Mouse (Mus musculus): ENCODE results near the gene Olfr576. TPM values are rescaled to one million over a fixed set of nuclear protein-coding genes. Genes with fewer than 3 reads are reported as not detected.
A peak's percentile ranks its signal among the peaks of the same experiment; 100 is the strongest.

Gene Olfr576
- polyA plus RNA-seq, 1 experiment = not detected

GRCm38 (mm10) chr7:102948167-102948566 lies 14.3 kb upstream of the Olfr576 start, which contains the start of gene Olfr574:
TSS of gene Olfr574 (plus strand) at chr7:102948467.
- Histone ChIP-seq H3K4me1 (ENCODE audit: control insufficient read depth) (no peaks in the 10 kb centered on the region), H3K36me3 (ENCODE audit: control insufficient read depth) (no peaks in the 10 kb centered on the region), H3K27me3 (ENCODE audit: control insufficient read depth) (no peaks in the 10 kb centered on the region), H3K9me3 (ENCODE audit: control insufficient read depth, low read length) (no peaks in the 10 kb centered on the region), H3K4me3 (replicated peaks) (no peak within 1 kb of the TSS)
- TF ChIP-seq TAL1 (IDR thresholded peaks at IDR 0.05; ENCODE audit: low read length) (no peak), GATA1 (IDR thresholded peaks at IDR 0.05; ENCODE audit: low read length) (no peak)

- Histone ChIP-seq H3K36me3 (ENCODE audit: control insufficient read depth) (no peaks in the 10 kb centered on the region), H3K4me1 (ENCODE audit: control insufficient read depth) (no peaks in the 10 kb centered on the region), H3K27me3 (ENCODE audit: control insufficient read depth) (no peaks in the 10 kb centered on the region), H3K9me3 (ENCODE audit: control insufficient read depth, low read length) (no peaks in the 10 kb centered on the region), H3K4me3 (replicated peaks) (no peak overlapping the region)
- TF ChIP-seq GATA1 (IDR thresholded peaks at IDR 0.05; ENCODE audit: low read length) (no peak), TAL1 (IDR thresholded peaks at IDR 0.05; ENCODE audit: low read length) (no peak)
Measured at GRCm38 (mm10) chr7:102950732-102951131, 11.7 kb upstream of the Olfr576 start.

GRCm38 (mm10) chr7:102958137-102958536 lies 4.3 kb upstream of the Olfr576 start:
- no peaks in the 10 kb centered on the region for H3K36me3 ChIP-seq (ENCODE audit: control insufficient read depth)
- no peaks in the 10 kb centered on the region for H3K9me3 ChIP-seq (ENCODE audit: control insufficient read depth, low read length)
- H3K27me3 ChIP-seq (ENCODE audit: control insufficient read depth) = no peaks in the 10 kb centered on the region
- H3K4me3 ChIP-seq (replicated peaks) = no peak overlapping the region
- no peaks in the 10 kb centered on the region for H3K4me1 ChIP-seq (ENCODE audit: control insufficient read depth)
- TF ChIP-seq GATA1 (IDR thresholded peaks at IDR 0.05; ENCODE audit: low read length) (no peak), TAL1 (IDR thresholded peaks at IDR 0.05; ENCODE audit: low read length) (no peak)

GRCm38 (mm10) chr7:102958593-102958992 lies 3.9 kb upstream of the Olfr576 start, which contains the start of gene Olfr575:
TSS of gene Olfr575 (minus strand) at chr7:102958775.
- no peaks in the 10 kb centered on the region for H3K36me3 ChIP-seq (ENCODE audit: control insufficient read depth)
- peak; percentile 64 for TF ChIP-seq TAL1 (IDR thresholded peaks at IDR 0.05; ENCODE audit: low read length)
- peak; percentile 42; the same call in 1 of the 2 replicates for TF ChIP-seq GATA1 (IDR thresholded peaks at IDR 0.05; ENCODE audit: low read length)
- no peaks in the 10 kb centered on the region for H3K27me3 ChIP-seq (ENCODE audit: control insufficient read depth)
- no peaks in the 10 kb centered on the region for H3K9me3 ChIP-seq (ENCODE audit: control insufficient read depth, low read length)
- H3K4me1 ChIP-seq (ENCODE audit: control insufficient read depth) = no peaks in the 10 kb centered on the region
- no peak within 1 kb of the TSS for H3K4me3 ChIP-seq (replicated peaks)

GRCm38 (mm10) chr7:102974399-102974798 lies 11.9 kb downstream of the Olfr576 start:
- H3K9me3 ChIP-seq (ENCODE audit: control insufficient read depth, low read length) = no peaks in the 10 kb centered on the region
- no peaks in the 10 kb centered on the region for H3K36me3 ChIP-seq (ENCODE audit: control insufficient read depth)
- H3K4me3 ChIP-seq (replicated peaks) = no peak overlapping the region
- no peak for TF ChIP-seq GATA1 (IDR thresholded peaks at IDR 0.05; ENCODE audit: low read length)
- no peak for TF ChIP-seq TAL1 (IDR thresholded peaks at IDR 0.05; ENCODE audit: low read length)
- no peaks in the 10 kb centered on the region for H3K27me3 ChIP-seq (ENCODE audit: control insufficient read depth)
- H3K4me1 ChIP-seq (ENCODE audit: control insufficient read depth) = no peaks in the 10 kb centered on the region

GRCm38 (mm10) chr7:102975843-102976242 lies 13.4 kb downstream of the Olfr576 start, which contains the start of gene Olfr577:
TSS of gene Olfr577 (minus strand) at chr7:102975943.
- H3K36me3 ChIP-seq (ENCODE audit: control insufficient read depth) = no peaks in the 10 kb centered on the region
- TF ChIP-seq GATA1 (IDR thresholded peaks at IDR 0.05; ENCODE audit: low read length) (no peak), TAL1 (IDR thresholded peaks at IDR 0.05; ENCODE audit: low read length) (no peak)
- H3K4me3 ChIP-seq (replicated peaks) = no peak within 1 kb of the TSS
- H3K27me3 ChIP-seq (ENCODE audit: control insufficient read depth) = no peaks in the 10 kb centered on the region
- H3K9me3 ChIP-seq (ENCODE audit: control insufficient read depth, low read length) = no peaks in the 10 kb centered on the region
- no peaks in the 10 kb centered on the region for H3K4me1 ChIP-seq (ENCODE audit: control insufficient read depth)

- Histone ChIP-seq H3K36me3 (ENCODE audit: control insufficient read depth) (no peaks in the 10 kb centered on the region), H3K4me3 (replicated peaks) (no peak within 1 kb of the TSS), H3K9me3 (ENCODE audit: control insufficient read depth, low read length) (no peaks in the 10 kb centered on the region), H3K27me3 (ENCODE audit: control insufficient read depth) (no peaks in the 10 kb centered on the region), H3K4me1 (ENCODE audit: control insufficient read depth) (no peaks in the 10 kb centered on the region)
- TF ChIP-seq TAL1 (IDR thresholded peaks at IDR 0.05; ENCODE audit: low read length) (no peak), GATA1 (IDR thresholded peaks at IDR 0.05; ENCODE audit: low read length) (no peak)
Measured at GRCm38 (mm10) chr7:102989224-102989623, 26.8 kb downstream of the Olfr576 start, which contains the start of gene Olfr578. TSS of gene Olfr578 (minus strand) at chr7:102989324.

Other genes starting within 250 kb of the Olfr576 start
- not detected in 2 replicates for gene Olfr33, start 243.6 kb upstream of the Olfr576 start, polyA plus RNA-seq (2012)
- not detected in 2 replicates for gene Olfr559, start 235.2 kb upstream of the Olfr576 start, polyA plus RNA-seq (2012)
- gene Olfr560, start 203.3 kb upstream of the Olfr576 start, polyA plus RNA-seq (2012) = not detected in 2 replicates
- gene Olfr78, start 203.2 kb upstream of the Olfr576 start, polyA plus RNA-seq (2012) = 0.04 TPM in 1 of 2 replicates, not detected in the other
- not detected in 2 replicates for gene Olfr561, start 191.4 kb upstream of the Olfr576 start, polyA plus RNA-seq (2012)
- not detected in 2 replicates for gene Olfr564, start 159.2 kb upstream of the Olfr576 start, polyA plus RNA-seq (2012)
- gene Olfr566, start 103.9 kb upstream of the Olfr576 start, polyA plus RNA-seq (2012) = not detected in 2 replicates
- gene Olfr568, start 85.5 kb upstream of the Olfr576 start, polyA plus RNA-seq (2012) = not detected in 2 replicates
- not detected in 2 replicates for gene Olfr569, start 71.8 kb upstream of the Olfr576 start, polyA plus RNA-seq (2012)
- not detected in 2 replicates for gene Olfr570, start 68.1 kb upstream of the Olfr576 start, polyA plus RNA-seq (2012)
- not detected in 2 replicates for gene Olfr571, start 45.1 kb upstream of the Olfr576 start, polyA plus RNA-seq (2012)
- not detected in 2 replicates for gene Olfr572, start 38.3 kb upstream of the Olfr576 start, polyA plus RNA-seq (2012)
- not detected in 2 replicates for gene Olfr573-ps1, start 20.1 kb upstream of the Olfr576 start, polyA plus RNA-seq (2012)
- gene Olfr574, start 14.2 kb upstream of the Olfr576 start, polyA plus RNA-seq (2012) = not detected in 2 replicates
- gene Olfr575, start 3.9 kb upstream of the Olfr576 start, polyA plus RNA-seq (2012) = not detected in 2 replicates
- not detected in 2 replicates for gene Olfr577, start 13.3 kb downstream of the Olfr576 start, polyA plus RNA-seq (2012)
- gene Olfr578, start 26.7 kb downstream of the Olfr576 start, polyA plus RNA-seq (2012) = not detected in 2 replicates
- gene Olfr582, start 75.4 kb downstream of the Olfr576 start, polyA plus RNA-seq (2012) = 0.03 TPM in 1 of 2 replicates, not detected in the other
- gene Olfr583, start 88.6 kb downstream of the Olfr576 start, polyA plus RNA-seq (2012) = not detected in 2 replicates
- not detected in 2 replicates for gene Olfr584, start 119.2 kb downstream of the Olfr576 start, polyA plus RNA-seq (2012)
- not detected in 2 replicates for gene Olfr585, start 135.1 kb downstream of the Olfr576 start, polyA plus RNA-seq (2012)
- 0.01 TPM in 1 of 2 replicates, not detected in the other for gene Olfr586, start 163.0 kb downstream of the Olfr576 start, polyA plus RNA-seq (2012)
- gene Olfr588-ps1, start 178.2 kb downstream of the Olfr576 start, polyA plus RNA-seq (2012) = not detected in 2 replicates
- gene Olfr589, start 193.7 kb downstream of the Olfr576 start, polyA plus RNA-seq (2012) = not detected in 2 replicates
- not detected in 2 replicates for gene Olfr591, start 215.7 kb downstream of the Olfr576 start, polyA plus RNA-seq (2012)
- not detected in 2 replicates for gene Olfr592, start 222.1 kb downstream of the Olfr576 start, polyA plus RNA-seq (2012)
- gene Olfr593, start 249.2 kb downstream of the Olfr576 start, polyA plus RNA-seq (2012) = not detected in 2 replicates

Measured in erythroblast, embryonic 14.5 days (primary cell).